In the genomic region with DNA sequence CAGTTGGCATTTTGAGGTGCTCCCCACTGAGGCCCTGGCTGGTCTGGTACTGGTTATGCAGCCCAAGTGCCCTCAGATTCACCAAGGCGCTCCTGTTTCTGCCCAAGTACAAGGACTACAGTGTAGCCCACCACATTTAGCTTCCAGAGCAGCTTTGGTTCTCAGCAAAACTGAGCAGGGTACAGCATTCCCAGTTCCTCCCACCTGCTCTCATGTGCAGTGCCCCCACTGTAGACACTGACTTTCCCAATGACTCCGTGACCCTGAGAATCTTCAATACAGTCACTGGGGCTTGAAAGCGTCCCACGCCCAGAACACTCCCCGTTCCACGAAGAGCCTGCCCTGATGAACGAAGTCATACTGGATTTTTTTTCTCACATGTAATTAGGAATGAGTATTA, we compare ENCODE assay signal across 18 mouse cellular contexts. TPM values are rescaled to one million over a fixed set of nuclear protein-coding genes. Genes with fewer than 3 reads are reported as not detected.
DNase-seq lines count a peak whose midpoint lies in the region; ATAC-seq and TF ChIP-seq lines count a peak whose summit lies in the region.
"Had no signal": no experiment of that assay in that cellular context is flagged by ENCODE, and none has a peak within 500 bp of the region (broad histone marks: within the 10 kb centered on the region; RNA-seq: fewer than 3 reads in every experiment).

No protein-coding gene starts in this region.

- H3K4me2 ChIP-seq in liver, embryonic 13.5 days: peak overlapping the region; percentile 63
- H3K4me2 ChIP-seq in stomach, postnatal 0 days (replicated peaks; ENCODE audit: low read depth): 0 out of 2 replicates have a peak overlapping the region, but pooled peaks have one; percentile 47
- H3K4me2 ChIP-seq: midbrain, embryonic 12.5 days had no signal

- no peak for ATAC-seq in liver, embryonic 13.5 days (ENCODE audit: low read depth)
- no peak for ATAC-seq in stomach, postnatal 0 days (ENCODE audit: low FRiP score, low TSS enrichment)
- ATAC-seq: hindbrain, embryonic 16.5 days had no signal

- H3K4me1 ChIP-seq in thymus, adult 2 months (replicated peaks; ENCODE audit: control insufficient read depth, insufficient read depth, low read length): peaks cover 20% of the 10 kb centered on the region
- H3K4me1 ChIP-seq in liver, embryonic 13.5 days (replicated peaks): peaks cover 55% of the 10 kb centered on the region
- H3K4me1 ChIP-seq in stomach, postnatal 0 days (replicated peaks; ENCODE audit: control insufficient read depth, insufficient read depth): peaks cover 9% of the 10 kb centered on the region; the same call in 1 of the 2 replicates

- DNase-seq in gastrocnemius, adult 2 months: no peak
- DNase-seq in gastrocnemius, postnatal 10 days: no peak
- no peak for DNase-seq in thymus, adult 2 months
- no peak for DNase-seq in thymus, postnatal 0 days (ENCODE audit: low spot score)
- DNase-seq in liver, embryonic 13.5 days: no peak
- DNase-seq in stomach, postnatal 0 days (ENCODE audit: low spot score): no peak
- DNase-seq in kidney, adult 8-10 months: no peak
- DNase-seq: cerebellum, adult 11 months; cerebellum, postnatal 36 days; gastrocnemius, postnatal 36 days; heart, postnatal 36 days; lung, adult 18-20 months; lung, postnatal 36 days; right cerebral cortex, postnatal 25 days; thymus, postnatal 14 days had no signal

- H3K36me3 ChIP-seq in thymus, adult 2 months (ENCODE audit: control insufficient read depth, insufficient read depth, low read length): no peaks in the 10 kb centered on the region
- H3K36me3 ChIP-seq in liver, embryonic 13.5 days: peaks cover 10% of the 10 kb centered on the region
- no peaks in the 10 kb centered on the region for H3K36me3 ChIP-seq in stomach, postnatal 0 days (ENCODE audit: control insufficient read depth, insufficient read depth, low read length)
- H3K36me3 ChIP-seq: midbrain, embryonic 12.5 days had no signal

- no peak for TF ChIP-seq CTCF in gastrocnemius, adult 2 months (IDR thresholded peaks at IDR 0.05)
- TF ChIP-seq CTCF in thymus, adult 2 months (IDR thresholded peaks at IDR 0.05; ENCODE audit: borderline replicate concordance, control insufficient read depth, extremely low read depth, insufficient read depth, low read length, poor library complexity): no peak
- no peak for TF ChIP-seq CTCF in stomach, postnatal 0 days (IDR thresholded peaks at IDR 0.05; ENCODE audit: low read depth)

- 85% methylated on average over 7 of the region's 7 CpGs for WGBS in thymus, adult 2 months
- WGBS in liver, embryonic 13.5 days (ENCODE audit: insufficient replicate concordance): 69% methylated on average over 7 of the region's 7 CpGs
- 51% methylated on average over 7 of the region's 7 CpGs for WGBS in stomach, postnatal 0 days

- no peaks in the 10 kb centered on the region for H3K27me3 ChIP-seq in thymus, adult 2 months (ENCODE audit: control insufficient read depth, insufficient read depth, low read length)
- no peaks in the 10 kb centered on the region for H3K27me3 ChIP-seq in liver, embryonic 13.5 days
- H3K27me3 ChIP-seq in stomach, postnatal 0 days (ENCODE audit: control insufficient read depth, insufficient read depth, low read length): no peaks in the 10 kb centered on the region
- H3K27me3 ChIP-seq: midbrain, embryonic 12.5 days had no signal

- peak overlapping the region; percentile 75; the same call in 1 of the 2 replicates for H3K4me3 ChIP-seq in gastrocnemius, adult 2 months
- no peak overlapping the region for H3K4me3 ChIP-seq in thymus, adult 2 months (ENCODE audit: control insufficient read depth, insufficient read depth, low read length)
- H3K4me3 ChIP-seq in liver, embryonic 13.5 days (replicated peaks): no peak overlapping the region
- no peak overlapping the region for H3K4me3 ChIP-seq in stomach, postnatal 0 days (ENCODE audit: low read depth, low read length)
- H3K4me3 ChIP-seq: midbrain, embryonic 12.5 days had no signal

- TF ChIP-seq POLR2A in thymus, adult 2 months (IDR thresholded peaks at IDR 0.05; ENCODE audit: control insufficient read depth, extremely low read depth, insufficient read depth, low read length, poor library complexity): no peak

- no peaks in the 10 kb centered on the region for H3K9me3 ChIP-seq in liver, embryonic 13.5 days (replicated peaks)
- H3K9me3 ChIP-seq in stomach, postnatal 0 days (ENCODE audit: control insufficient read depth, low read length): no peaks in the 10 kb centered on the region
- H3K9me3 ChIP-seq: G1E; midbrain, embryonic 12.5 days had no signal

- peak overlapping the region; percentile 18; the same call in 1 of the 2 replicates for H3K9ac ChIP-seq in liver, embryonic 13.5 days
- H3K9ac ChIP-seq in stomach, postnatal 0 days (ENCODE audit: low read length): no peak overlapping the region
- H3K9ac ChIP-seq: midbrain, embryonic 12.5 days had no signal

- intact Hi-C loops in gastrocnemius, adult 2 months (cut with DNase I): no loop called here

- peak overlapping the region; percentile 82 for H3K27ac ChIP-seq in gastrocnemius, adult 2 months
- peak overlapping the region; percentile 26; the same call in 1 of the 2 replicates for H3K27ac ChIP-seq in thymus, adult 2 months (ENCODE audit: control insufficient read depth, insufficient read depth, low read length)
- H3K27ac ChIP-seq in liver, embryonic 13.5 days: peak overlapping the region; percentile 48; the same call in 1 of the 2 replicates
- peak overlapping the region; percentile 45; the same call in 1 of the 2 replicates for H3K27ac ChIP-seq in stomach, postnatal 0 days (replicated peaks)
- H3K27ac ChIP-seq: midbrain, embryonic 12.5 days had no signal

- no peak for TF ChIP-seq EP300 in stomach, postnatal 0 days (optimal IDR thresholded peaks at IDR 0.05)

RNA-seq across cellular contexts. Expression of a gene that starts 8.7 kb away (rescaled TPM):
- total RNA-seq in gastrocnemius, adult 2 months (2021): 10 to 100 TPM; 40.6 to 44.2 TPM
- total RNA-seq in gastrocnemius, postnatal 10 days (2021): 10 to 100 TPM; 49.1 to 56.7 TPM
- 140 and 147 TPM in 2 replicates for polyA plus RNA-seq in thymus, adult 2 months (2012; rRNA removed)
- polyA plus RNA-seq in thymus, postnatal 0 days (2015; fragmentation: Nextera tagmentation; extraction: Ambion mirVana): 79.7 and 84.2 TPM in 2 replicates
- 28.5 and 32.8 TPM in 2 replicates for polyA plus RNA-seq in liver, embryonic 13.5 days (2015; fragmentation: Nextera tagmentation; extraction: Ambion mirVana)
- polyA plus RNA-seq in stomach, postnatal 0 days (2015; fragmentation: Nextera tagmentation; extraction: Ambion mirVana): 47.7 and 55.1 TPM in 2 replicates

RNA-seq across cellular contexts. Expression of a gene that starts 40.1 kb away (rescaled TPM):
- total RNA-seq in gastrocnemius, adult 2 months (2021): 100 to 1,000 TPM; 133 to 149 TPM
- 100 to 1,000 TPM; 279 to 309 TPM for total RNA-seq in gastrocnemius, postnatal 10 days (2021)
- polyA plus RNA-seq in thymus, adult 2 months (2012; rRNA removed): 18.9 and 22.4 TPM in 2 replicates
- 61.0 and 64.2 TPM in 2 replicates for polyA plus RNA-seq in thymus, postnatal 0 days (2015; fragmentation: Nextera tagmentation; extraction: Ambion mirVana)
- 25.5 and 26.6 TPM in 2 replicates for polyA plus RNA-seq in liver, embryonic 13.5 days (2015; fragmentation: Nextera tagmentation; extraction: Ambion mirVana)
- polyA plus RNA-seq in stomach, postnatal 0 days (2015; fragmentation: Nextera tagmentation; extraction: Ambion mirVana): 313 and 331 TPM in 2 replicates

Comparison
In these comparisons a context has a peak if more than half of its experiments do, and no peak if none do; other contexts are left out.
1. H3K27ac ChIP-seq: peak in every context shown above with its lines; median percentile 82 in gastrocnemius, adult 2 months; 48 in liver, embryonic 13.5 days; 45 in stomach, postnatal 0 days; 26 in thymus, adult 2 months.